Mouse (Mus musculus): ENCODE results near the gene Ciart.

- TF ChIP-seq CTCF (IDR thresholded peaks at IDR 0.05; ENCODE audit: low read depth, low read length): no peak
- TF ChIP-seq POLR2A (IDR thresholded peaks at IDR 0.05; ENCODE audit: borderline replicate concordance, low read depth, low read length): no peak
These were observed 26.5 kb downstream of the Ciart start, which contains the start of gene Prpf3 for GRCm38 (mm10) chr3:95855502-95856089.
